Mouse (Mus musculus) central nervous system, embryonic 18 days (tissue): ENCODE data around the gene Slc15a5. TPM values are rescaled to one million over a fixed set of nuclear protein-coding genes. Genes with fewer than 3 reads are reported as not detected.

ENCODE experiments used
- polyA plus RNA-seq: library from polyadenylated mRNA; depleted of rRNA; stranded (reverse); fragments of >200 nt; gene quantifications from 2 replicates; pipeline ENCODE4 v1.2.3, GENCODE M21; 2012; rRNA removed

Gene Slc15a5
- polyA plus RNA-seq: 0.19 TPM in 1 of 2 replicates, not detected in the other

GRCm38 (mm10) chr6:138079816-138080215 lies at the start of gene Slc15a5:
Gene Slc15a5, minus strand, starts transcription at chr6:138079916.

Other genes with a start within 250 kb of the Slc15a5 start
- gene Mgst1, start 60.4 kb upstream of the Slc15a5 start, polyA plus RNA-seq: 29.3 and 36.4 TPM in 2 replicates